Mouse (Mus musculus) urinary bladder, adult 18-20 months (tissue): Measurements from ENCODE around the gene Tmem181a.
"Not testable (repeated sequence)": the region's sequence is repeated elsewhere in the genome, so short reads cannot be mapped to it uniquely, and the experiment has no call there.

ENCODE experiments used
- DNase-seq, 2 experiments: peaks; one replicate each; pipeline ENCODE4 v3.0.0; 2022; ENCODE audit warnings: low spot score in 2 of 2, mixed read lengths in 2 of 2

Gene Tmem181a

GRCm38 (mm10) chr17:6305656-6306270 lies 49.1 kb downstream of the Tmem181a start:
- DNase-seq: not testable (repeated sequence)

DNA sequence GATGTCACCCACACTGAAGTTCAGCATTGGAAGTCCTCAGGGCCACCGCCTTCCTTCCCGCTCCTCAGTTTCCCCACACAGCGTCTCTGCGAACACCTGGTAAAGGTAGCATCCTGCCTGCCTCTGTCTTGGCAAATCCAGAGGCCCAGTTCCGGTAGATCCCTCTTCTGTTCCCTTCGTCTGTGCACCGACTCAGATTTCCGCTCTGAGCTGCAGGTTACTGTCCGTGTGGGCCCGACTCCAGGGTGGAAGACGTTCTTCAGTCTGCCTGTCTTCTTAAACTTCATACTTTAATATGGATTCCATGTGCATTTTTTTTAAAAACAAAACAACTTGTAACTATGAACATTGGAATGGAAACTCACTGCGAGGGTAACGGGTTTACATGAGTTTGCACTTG lies 49.8 kb downstream of the Tmem181a start:
- DNase-seq: not testable (repeated sequence)

- DNase-seq: not testable (repeated sequence)
Observed at GRCm38 (mm10) chr17:6311716-6312115, 55.1 kb downstream of the Tmem181a start.

DNA sequence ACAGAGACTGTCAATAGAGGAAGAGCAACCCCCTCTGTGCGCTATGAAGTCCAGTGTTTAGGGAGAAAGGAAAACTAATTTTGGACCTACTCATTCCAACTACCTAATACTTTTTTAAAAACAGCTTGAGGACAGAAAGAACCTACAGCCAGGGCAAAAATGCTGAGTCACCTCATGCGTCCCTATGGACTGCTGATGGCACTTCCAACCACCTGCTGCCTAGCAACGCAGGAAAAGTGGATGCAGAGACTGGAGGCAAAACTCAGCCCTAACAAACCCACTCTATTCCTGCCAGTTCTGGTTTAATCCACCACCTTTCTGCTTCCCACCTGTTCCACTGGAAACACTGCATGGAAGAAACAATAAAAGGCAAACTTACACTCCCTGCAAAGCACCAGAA lies 56.1 kb downstream of the Tmem181a start:
- DNase-seq: not testable (repeated sequence)

- DNase-seq: not testable (repeated sequence)
Observed at GRCm38 (mm10) chr17:6314493-6314892, 57.8 kb downstream of the Tmem181a start.

DNA sequence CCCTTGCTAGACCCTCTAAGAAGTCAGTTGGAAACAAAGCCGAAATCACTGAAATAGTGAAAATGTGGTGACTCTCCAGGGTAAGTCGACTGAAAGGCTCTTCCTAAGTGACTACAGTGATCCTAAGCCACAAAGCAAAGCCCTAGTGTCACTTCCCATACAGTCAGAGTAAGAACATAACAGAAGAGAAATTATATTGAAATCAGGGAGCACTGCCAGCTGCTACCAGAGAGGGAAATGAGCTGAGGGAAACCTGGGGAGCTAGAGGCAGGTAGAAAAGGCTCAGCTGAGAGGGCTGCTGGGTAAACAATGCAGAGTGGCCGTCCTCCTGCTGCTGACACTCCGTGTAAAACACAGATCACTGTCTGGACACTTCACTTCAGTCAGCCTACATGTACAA lies 59.0 kb downstream of the Tmem181a start:
- DNase-seq: not testable (repeated sequence)

GRCm38 (mm10) chr17:6316379-6317126 lies 59.9 kb downstream of the Tmem181a start:
- peak in 1 of 2 experiments; percentile 65 for DNase-seq

GRCm38 (mm10) chr17:6317339-6317985 lies 60.8 kb downstream of the Tmem181a start, which contains the start of gene Dynlt1a:
Gene Dynlt1a (minus strand): TSS chr17:6317500.
- peak; percentile 94 to 97 for DNase-seq

DNA sequence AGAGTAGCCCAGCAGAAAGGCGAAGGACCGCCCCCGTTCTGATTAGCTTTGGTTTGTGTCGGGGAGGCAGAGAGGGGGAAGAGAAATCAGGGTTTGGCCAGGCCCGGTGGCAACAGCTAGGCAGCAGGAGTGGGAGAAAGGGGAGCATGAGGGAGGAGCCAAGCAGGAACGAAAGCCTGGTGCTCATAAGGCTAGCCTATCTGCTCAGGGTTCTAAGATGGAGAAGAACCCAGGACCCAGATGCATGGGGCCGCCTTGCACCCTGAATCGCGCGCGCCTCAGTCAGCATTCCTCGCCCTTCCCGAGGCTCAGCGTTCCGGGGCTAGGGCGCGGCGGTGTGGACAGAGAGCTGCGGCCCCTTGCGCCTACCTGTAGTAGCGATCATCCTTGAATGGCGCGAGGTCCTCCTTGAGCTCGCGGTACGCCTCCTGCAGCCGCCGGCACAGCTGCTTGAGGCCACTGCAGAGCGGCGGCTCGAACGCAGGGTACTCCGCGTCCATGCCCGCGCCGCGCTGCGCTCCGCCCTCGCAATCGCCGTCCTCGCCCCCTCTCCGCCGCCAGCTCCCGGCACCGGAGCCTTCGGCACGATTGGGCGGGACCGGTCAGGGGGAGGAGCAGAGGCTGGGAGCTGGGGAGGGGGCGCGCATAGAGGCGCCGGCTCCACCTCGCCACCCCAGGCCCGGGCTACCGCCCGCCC lies 64.6 kb downstream of the Tmem181a start:
- DNase-seq: not testable (repeated sequence)

GRCm38 (mm10) chr17:6321778-6322101 lies 65.1 kb downstream of the Tmem181a start:
- not testable (repeated sequence) for DNase-seq

DNA sequence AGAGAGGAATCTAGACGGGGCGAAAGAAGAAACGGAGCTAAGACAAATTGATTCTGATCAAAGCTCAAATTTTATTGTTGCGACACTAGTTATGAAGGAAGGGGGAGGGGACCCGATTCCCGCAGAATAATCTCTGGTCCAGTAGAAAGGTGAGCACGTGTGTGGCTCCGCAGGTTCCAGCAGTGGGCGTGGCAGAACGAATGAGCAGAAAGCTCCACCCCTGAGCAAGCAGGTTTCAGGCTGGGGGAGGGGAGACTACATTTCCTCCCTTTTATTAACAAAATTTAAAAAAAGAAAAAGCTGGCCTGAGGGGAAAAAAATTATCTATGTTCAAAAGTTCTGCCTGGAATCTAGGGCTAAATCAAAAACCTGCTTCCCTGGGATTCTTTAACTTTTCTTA lies 68.4 kb downstream of the Tmem181a start:
- DNase-seq: not testable (repeated sequence)

DNA sequence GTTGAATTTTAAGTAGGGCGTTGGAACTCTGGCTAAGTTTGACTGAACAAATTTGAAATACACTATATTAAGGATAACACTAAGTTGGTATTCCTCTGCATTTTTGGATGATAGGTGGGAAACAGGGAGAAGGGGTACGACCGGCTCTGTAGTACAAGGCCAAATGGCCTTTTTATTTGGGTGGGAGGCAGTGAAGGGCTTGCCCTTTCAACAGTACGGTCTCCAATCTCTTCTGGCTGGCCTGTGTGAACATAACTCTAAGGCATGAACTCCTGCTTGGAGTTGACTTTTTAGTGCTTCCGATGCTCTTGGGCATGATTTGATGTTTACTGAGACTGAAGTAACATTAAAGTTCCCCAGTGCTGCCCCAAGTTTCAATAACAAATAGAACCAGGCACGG lies 68.9 kb downstream of the Tmem181a start:
- DNase-seq: not testable (repeated sequence)

GRCm38 (mm10) chr17:6327554-6327953 lies 70.9 kb downstream of the Tmem181a start:
- DNase-seq: not testable (repeated sequence)

DNA sequence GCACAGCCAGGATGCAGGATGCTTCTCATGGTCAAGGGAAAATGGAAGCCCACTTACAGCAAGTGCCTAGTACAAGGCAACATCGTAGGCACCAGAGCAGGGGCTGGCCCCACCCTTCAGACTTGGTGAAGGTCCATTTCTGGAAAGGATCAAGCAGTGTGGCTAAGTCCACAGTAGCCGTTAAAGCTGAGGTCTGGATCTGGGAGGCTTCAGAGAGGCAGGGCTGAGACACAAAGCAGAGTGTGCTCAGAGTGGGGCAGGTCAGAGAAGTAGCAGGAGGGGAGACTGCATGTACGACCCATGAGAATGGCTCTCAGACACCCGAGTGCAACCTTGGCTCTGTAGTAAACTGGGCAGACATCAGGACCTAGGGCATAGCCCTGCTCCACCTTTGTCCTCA lies 72.3 kb downstream of the Tmem181a start:
- not testable (repeated sequence) for DNase-seq

DNA sequence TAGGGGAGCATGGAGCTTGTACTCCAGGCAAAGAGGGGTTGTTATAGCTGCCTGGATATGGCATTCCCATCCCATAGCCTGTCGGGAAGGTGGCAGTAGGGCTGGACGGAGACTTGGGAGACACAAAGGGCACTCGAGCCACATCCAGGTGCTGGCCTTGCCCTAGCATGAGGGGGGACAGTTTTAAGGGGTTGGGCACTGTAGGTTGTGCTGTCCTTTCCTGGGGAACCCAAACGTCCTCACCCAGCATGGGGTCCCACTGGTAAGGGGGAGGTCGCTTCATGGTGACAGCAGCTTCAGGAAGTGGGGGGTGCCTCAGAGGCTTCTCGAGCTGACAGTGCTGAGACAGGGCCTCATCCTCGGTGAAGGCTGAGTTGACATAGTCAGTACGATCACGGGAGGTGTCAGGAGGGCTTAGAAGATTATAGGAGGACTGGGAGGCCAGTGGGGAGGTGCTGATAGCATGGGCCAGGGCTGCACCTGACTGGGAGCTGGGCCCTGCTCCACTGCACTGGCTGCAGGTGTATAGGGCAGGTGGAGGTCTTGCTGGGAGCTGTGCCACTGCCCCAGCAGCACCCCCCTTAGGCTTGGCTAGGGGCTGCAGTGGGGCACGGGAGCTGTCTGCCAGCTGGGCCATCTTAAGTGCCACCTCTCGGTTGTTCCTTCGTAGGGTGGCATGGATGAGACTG lies 86.1 kb downstream of the Tmem181a start:
- not testable (repeated sequence) for DNase-seq

- not testable (repeated sequence) for DNase-seq
Observed at GRCm38 (mm10) chr17:6355256-6355655, 98.6 kb downstream of the Tmem181a start.
